Mouse (Mus musculus) heart, adult 2 months (tissue): ENCODE data around the gene Nt5dc2.

ENCODE experiments used
- CTCF ChIP-seq: fragments of 200-600 bp; IDR thresholded peaks from 2 replicates; pipeline ENCODE4 v1.8.1; 2022; ENCODE audit warnings: antibody characterized with exemption, mild to moderate bottlenecking, moderate library complexity
- EP300 ChIP-seq: fragments of 200-500 bp; IDR thresholded peaks from 2 replicates; pipeline ENCODE4 v1.6.1; 2011; ENCODE audit warnings: low read depth, low read length, control low read depth; ENCODE audit not compliant: insufficient read depth

DNA sequence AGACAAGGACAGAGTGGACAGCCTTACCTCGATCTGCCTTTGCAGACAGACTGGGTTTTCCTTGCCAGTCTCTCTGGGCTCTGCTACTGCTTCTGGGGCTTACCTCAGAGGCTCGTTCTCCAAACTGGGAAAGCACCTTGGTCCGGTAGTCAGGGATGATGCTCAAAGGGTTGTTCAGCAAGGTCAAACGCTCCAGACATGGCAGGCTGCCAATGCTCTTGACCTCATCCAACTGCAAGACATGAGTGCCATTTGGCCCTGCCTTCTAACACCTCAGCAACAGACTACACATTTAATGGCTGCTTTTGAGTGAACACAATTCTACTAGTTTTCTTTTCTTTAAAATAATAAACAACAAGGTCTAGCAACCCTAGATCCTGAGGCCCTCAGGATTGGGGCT is 55.8 kb downstream of the Nt5dc2 start:
- TF ChIP-seq EP300: no peak
- TF ChIP-seq CTCF: no peak
